Mouse (Mus musculus) liver, embryonic 13.5 days (tissue): ENCODE measurements around the gene Fam187b. TPM values are rescaled to one million over a fixed set of nuclear protein-coding genes. Genes with fewer than 3 reads are reported as not detected.

ENCODE experiments used
- ATAC-seq: fragments of 200-750 bp; cut with Nextera tagmentation; 2 replicates; pipeline ENCODE4 v1.8.0; 2017; ENCODE audit warnings: low read depth, mild to moderate bottlenecking, moderate number of reproducible peaks, moderate library complexity
- DNase-seq: peaks from one replicate; pipeline ENCODE4 v3.0.0; 2022
- H3K27ac ChIP-seq: fragments of 300-500 bp; sonication (generic); 2 replicates; pipeline ENCODE4 v1.5.1; 2015; ENCODE audit warnings: moderate library complexity, mild to moderate bottlenecking, inconsistent platforms
- H3K27me3 ChIP-seq: fragments of 300-500 bp; sonication (generic); 2 replicates; pipeline ENCODE4 v1.6.1; 2015; ENCODE audit warnings: mild to moderate bottlenecking, inconsistent platforms
- H3K36me3 ChIP-seq: fragments of 300-500 bp; sonication (generic); 2 replicates; pipeline ENCODE4 v1.6.1; 2015; ENCODE audit warnings: mild to moderate bottlenecking, inconsistent platforms
- H3K4me1 ChIP-seq: fragments of 300-500 bp; sonication (generic); replicated peaks from 2 replicates; pipeline ENCODE4 v1.6.1; 2015; ENCODE audit warnings: inconsistent platforms
- H3K4me2 ChIP-seq: fragments of 300-500 bp; sonication (generic); 2 replicates; pipeline ENCODE4 v1.6.1; 2015; ENCODE audit warnings: inconsistent platforms, mild to moderate bottlenecking, moderate library complexity
- H3K4me3 ChIP-seq: fragments of 300-500 bp; sonication (generic); replicated peaks from 2 replicates; pipeline ENCODE4 v1.5.1; 2015; ENCODE audit warnings: mild to moderate bottlenecking, inconsistent platforms
- H3K9ac ChIP-seq: fragments of 300-500 bp; sonication (generic); 2 replicates; pipeline ENCODE4 v1.6.1; 2015; ENCODE audit warnings: mild to moderate bottlenecking, inconsistent platforms
- H3K9me3 ChIP-seq: fragments of 300-500 bp; sonication (generic); replicated peaks from 2 replicates; pipeline ENCODE4 v1.6.1; 2016; ENCODE audit warnings: inconsistent platforms
- WGBS: fragments of 180-500 bp; shearing (Covaris S2); methylation state at CpG from one replicate; pipeline ENCODE4 v1.1.7; 2015; ENCODE audit not compliant: insufficient replicate concordance; 5-methylcytosine and 5-hydroxymethylcytosine counted together
- polyA plus RNA-seq: library from polyadenylated mRNA; unstranded; fragments of >200 nt; fragmentation: Nextera tagmentation; extraction: Ambion mirVana; gene quantifications from 2 replicates; pipeline ENCODE4 v1.2.1, GENCODE M21; 2015

Fam187b gene
- polyA plus RNA-seq, 1 experiment from 2014 or later: 2.1 TPM

DNA sequence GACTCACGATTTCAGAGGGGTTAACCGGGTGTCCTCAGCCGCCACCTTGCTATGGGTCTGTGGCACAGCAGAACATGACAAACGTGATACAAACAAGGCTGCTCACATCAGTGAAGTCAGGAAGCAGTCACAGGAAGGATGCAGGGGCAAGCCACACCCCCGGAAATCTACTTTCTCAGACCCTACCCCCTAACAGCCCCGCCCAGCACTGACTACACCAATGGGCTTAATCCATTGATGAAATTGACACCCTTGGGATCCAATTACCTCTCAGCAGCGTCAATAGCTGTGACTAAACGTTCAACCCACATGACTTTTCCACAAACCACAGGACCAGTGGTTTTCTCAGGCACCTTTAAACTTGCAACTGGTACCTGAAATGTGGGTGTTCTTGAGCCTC is 55.0 kb downstream of the Fam187b start:
- no peak overlapping the region for H3K4me3 ChIP-seq
- no peaks in the 10 kb centered on the region for H3K9me3 ChIP-seq
- no peak overlapping the region for H3K4me2 ChIP-seq
- DNase-seq: no peak
- no peak overlapping the region for H3K9ac ChIP-seq
- 57% methylated on average over 8 of the region's 8 CpGs for WGBS
- no peaks in the 10 kb centered on the region for H3K27me3 ChIP-seq
- H3K36me3 ChIP-seq: no peaks in the 10 kb centered on the region
- no peak overlapping the region for H3K27ac ChIP-seq
- 0 out of 2 replicates have a peak, but pooled peaks cover 6% of the 10 kb centered on the region for H3K4me1 ChIP-seq
- ATAC-seq: no peak

- H3K27ac ChIP-seq: no peak overlapping the region
- 47% methylated on average over 2 of the region's 2 CpGs for WGBS
- H3K4me3 ChIP-seq: no peak overlapping the region
These were observed 57.1 kb downstream of the Fam187b start for GRCm38 (mm10) chr7:31030717-31031116.

GRCm38 (mm10) chr7:31031731-31032130 is 58.1 kb downstream of the Fam187b start:
- no peak for DNase-seq
- no peak overlapping the region for H3K9ac ChIP-seq
- H3K4me3 ChIP-seq: no peak overlapping the region
- H3K36me3 ChIP-seq: no peaks in the 10 kb centered on the region
- WGBS: 53% methylated on average over 7 of the region's 7 CpGs
- H3K27ac ChIP-seq: no peak overlapping the region
- H3K4me2 ChIP-seq: no peak overlapping the region
- no peaks in the 10 kb centered on the region for H3K9me3 ChIP-seq
- peaks cover 23% of the 10 kb centered on the region; the same call in 1 of the 2 replicates for H3K4me1 ChIP-seq
- no peak for ATAC-seq
- no peaks in the 10 kb centered on the region for H3K27me3 ChIP-seq

More at GRCm38 (mm10) chr7:31030717-31031116, 57.1 kb downstream of the Fam187b start:
- Histone ChIP-seq H3K36me3 (no peaks in the 10 kb centered on the region), H3K9ac (no peak overlapping the region), H3K4me2 (no peak overlapping the region), H3K9me3 (no peaks in the 10 kb centered on the region), H3K4me1 (peaks cover 23% of the 10 kb centered on the region; the same call in 1 of the 2 replicates), H3K27me3 (no peaks in the 10 kb centered on the region)
- DNase-seq (no peak), ATAC-seq (no peak)

- Histone ChIP-seq H3K9me3 (no peaks in the 10 kb centered on the region), H3K27me3 (no peaks in the 10 kb centered on the region), H3K27ac (peak overlapping the region; percentile 32), H3K4me1 (peaks cover 23% of the 10 kb centered on the region; the same call in 1 of the 2 replicates), H3K4me2 (no peak overlapping the region), H3K36me3 (no peaks in the 10 kb centered on the region), H3K4me3 (no peak overlapping the region), H3K9ac (no peak overlapping the region)
- DNase-seq: no peak
- 30% methylated on average over 9 of the region's 9 CpGs for WGBS
- 0 out of 2 replicates have a peak, but pooled peaks have one; percentile 16 for ATAC-seq
These were observed 60.0 kb downstream of the Fam187b start for GRCm38 (mm10) chr7:31033409-31034165.

DNA sequence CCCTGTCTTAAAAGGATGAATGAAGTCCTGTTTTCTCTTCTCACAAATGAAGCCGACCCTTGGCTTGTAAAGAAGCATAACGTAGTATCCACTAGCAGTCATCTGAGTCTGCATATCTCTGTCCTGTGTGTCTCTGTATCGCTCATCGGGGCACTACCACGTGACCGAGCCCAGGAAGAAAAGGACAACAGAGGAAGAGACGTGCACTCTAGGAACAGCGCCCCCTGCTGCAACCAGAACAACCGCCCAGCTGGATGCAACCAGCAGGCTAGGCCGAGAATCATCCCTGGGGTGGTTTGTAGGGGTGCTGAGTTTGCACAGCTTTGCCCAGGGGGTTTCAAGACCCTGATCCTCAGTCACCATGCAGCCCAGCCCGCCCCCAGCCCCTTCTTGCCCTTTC is 61.2 kb downstream of the Fam187b start:
- Histone ChIP-seq H3K9ac (no peak overlapping the region), H3K4me3 (no peak overlapping the region), H3K4me1 (peaks cover 23% of the 10 kb centered on the region; the same call in 1 of the 2 replicates), H3K27me3 (no peaks in the 10 kb centered on the region), H3K36me3 (no peaks in the 10 kb centered on the region), H3K4me2 (no peak overlapping the region), H3K9me3 (no peaks in the 10 kb centered on the region), H3K27ac (no peak overlapping the region)
- WGBS: 37% methylated on average over 11 of the region's 11 CpGs
- 0 out of 2 replicates have a peak, but pooled peaks have one; percentile 33 for ATAC-seq
- no peak for DNase-seq

DNA sequence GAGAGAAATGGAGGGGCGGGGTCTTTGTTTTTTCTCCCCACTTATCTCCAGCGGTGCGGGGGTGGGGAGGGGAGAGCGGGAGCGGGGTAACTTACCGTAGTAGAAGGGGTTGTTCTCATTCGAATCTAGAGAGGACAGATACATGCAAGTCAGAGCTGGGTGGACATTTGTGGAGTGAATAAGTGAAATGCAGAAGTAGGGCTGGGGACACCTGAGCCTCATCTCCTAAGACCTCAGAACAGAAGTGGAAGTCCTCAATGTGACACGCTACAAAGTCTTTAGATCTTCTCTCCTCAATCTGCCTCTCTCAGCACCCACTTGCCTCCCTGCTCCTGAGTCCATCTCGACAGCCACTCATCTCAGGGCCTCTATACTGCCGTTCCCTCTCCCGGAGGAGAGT is 61.7 kb downstream of the Fam187b start:
- H3K36me3 ChIP-seq: no peaks in the 10 kb centered on the region
- 60% methylated on average over 11 of the region's 11 CpGs for WGBS
- no peak for DNase-seq

DNA sequence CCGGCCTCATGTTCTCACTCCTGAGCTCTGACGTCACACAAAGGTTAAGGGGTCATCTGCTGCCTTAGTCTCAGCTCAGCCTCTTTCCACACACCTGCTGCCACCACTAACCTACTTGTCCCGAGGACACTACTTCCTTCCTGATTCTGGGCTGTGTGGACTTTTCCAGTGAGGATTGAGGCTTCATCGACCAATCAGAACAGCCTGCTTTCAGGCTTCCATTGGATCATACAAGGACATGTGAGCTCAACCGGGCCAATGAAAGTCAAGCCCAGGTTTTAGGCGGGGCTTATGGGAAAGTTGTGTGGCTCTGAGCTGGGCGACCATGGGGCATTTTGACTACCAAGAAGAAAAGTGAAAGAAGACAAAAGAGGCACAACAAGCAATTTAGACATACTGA is 63.3 kb downstream of the Fam187b start:
- Histone ChIP-seq H3K27ac (no peak overlapping the region), H3K36me3 (no peaks in the 10 kb centered on the region), H3K27me3 (peaks cover 19% of the 10 kb centered on the region), H3K9ac (no peak overlapping the region), H3K4me3 (no peak overlapping the region), H3K4me1 (peaks cover 23% of the 10 kb centered on the region), H3K4me2 (no peak overlapping the region), H3K9me3 (no peaks in the 10 kb centered on the region)
- DNase-seq: no peak
- no peak for ATAC-seq
- 61% methylated on average over 7 of the region's 7 CpGs for WGBS

More for the DNA sequence above, 61.7 kb downstream of the Fam187b start:
- H3K4me1 ChIP-seq: peaks cover 23% of the 10 kb centered on the region; the same call in 1 of the 2 replicates
- H3K9ac ChIP-seq: no peak overlapping the region
- no peaks in the 10 kb centered on the region for H3K9me3 ChIP-seq
- H3K27me3 ChIP-seq: 0 out of 2 replicates have a peak, but pooled peaks cover 2% of the 10 kb centered on the region
- H3K27ac ChIP-seq: no peak overlapping the region
- H3K4me3 ChIP-seq: no peak overlapping the region
- H3K4me2 ChIP-seq: no peak overlapping the region
- no peak for ATAC-seq

- H3K36me3 ChIP-seq: no peaks in the 10 kb centered on the region
- no peaks in the 10 kb centered on the region for H3K9me3 ChIP-seq
- H3K4me1 ChIP-seq: peaks cover 23% of the 10 kb centered on the region
- WGBS: 9% methylated on average over 2 of the region's 2 CpGs
- H3K4me3 ChIP-seq: no peak overlapping the region
- no peak overlapping the region for H3K4me2 ChIP-seq
- no peak overlapping the region for H3K9ac ChIP-seq
- H3K27me3 ChIP-seq: peaks cover 26% of the 10 kb centered on the region
- no peak overlapping the region for H3K27ac ChIP-seq
- ATAC-seq (no peak), DNase-seq (no peak)
These were observed 64.1 kb downstream of the Fam187b start for GRCm38 (mm10) chr7:31037675-31038074.

DNA sequence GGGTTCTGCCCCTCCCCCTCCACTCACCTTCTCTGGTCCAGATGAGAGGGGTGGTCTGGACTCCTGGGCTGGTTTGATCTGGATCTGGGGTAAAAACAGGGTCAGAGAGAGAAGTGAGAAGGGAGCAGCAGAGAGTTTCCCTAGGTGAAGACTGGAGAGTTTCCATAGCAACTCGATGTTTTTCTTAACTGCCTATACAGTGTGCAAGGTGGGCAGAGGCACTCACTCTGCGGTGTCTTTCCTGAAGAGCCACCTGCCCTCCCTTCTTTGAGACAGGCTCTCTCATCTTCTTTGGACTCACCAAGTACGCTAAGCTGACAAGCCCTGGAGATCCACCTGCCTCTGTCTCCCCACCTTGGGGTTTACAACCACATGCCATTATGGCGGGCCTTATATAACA is 65.4 kb downstream of the Fam187b start:
- Histone ChIP-seq H3K4me2 (no peak overlapping the region), H3K27me3 (peaks cover 33% of the 10 kb centered on the region), H3K4me3 (no peak overlapping the region), H3K27ac (no peak overlapping the region), H3K9ac (no peak overlapping the region), H3K9me3 (no peaks in the 10 kb centered on the region), H3K36me3 (no peaks in the 10 kb centered on the region), H3K4me1 (peaks cover 13% of the 10 kb centered on the region)
- DNase-seq (no peak), ATAC-seq (no peak)
- WGBS: 76% methylated on average over 4 of the region's 4 CpGs

Other genes with a start within 250 kb of the Fam187b start
- 108 and 121 TPM in 2 replicates for gene Tmem147, start 244.2 kb upstream of the Fam187b start, polyA plus RNA-seq
- not detected in 2 replicates for gene Gapdhs, start 230.1 kb upstream of the Fam187b start, polyA plus RNA-seq
- gene Sbsn, start 222.3 kb upstream of the Fam187b start, polyA plus RNA-seq: 0.08 and 0.22 TPM in 2 replicates
- gene Dmkn, start 210.0 kb upstream of the Fam187b start, polyA plus RNA-seq: 0.17 TPM in 1 of 2 replicates, not detected in the other
- gene Krtdap, start 185.9 kb upstream of the Fam187b start, polyA plus RNA-seq: 0.27 TPM in 1 of 2 replicates, not detected in the other
- 0.35 and 0.46 TPM in 2 replicates for gene Ffar2, start 150.0 kb upstream of the Fam187b start, polyA plus RNA-seq
- not detected in 2 replicates for gene Ffar3, start 117.6 kb upstream of the Fam187b start, polyA plus RNA-seq
- gene Ffar1, start 112.2 kb upstream of the Fam187b start, polyA plus RNA-seq: not detected in 2 replicates
- gene Cd22, start 93.4 kb upstream of the Fam187b start, polyA plus RNA-seq: 0.07 and 0.16 TPM in 2 replicates
- gene Mag, start 58.9 kb upstream of the Fam187b start, polyA plus RNA-seq: 0.16 and 0.20 TPM in 2 replicates
- gene Hamp2, start 49.1 kb upstream of the Fam187b start, polyA plus RNA-seq: not detected in 2 replicates
- gene Hamp, start 29.8 kb upstream of the Fam187b start, polyA plus RNA-seq: 2.0 and 3.7 TPM in 2 replicates
- 9.7 and 10.4 TPM in 2 replicates for gene Usf2, start 17.0 kb upstream of the Fam187b start, polyA plus RNA-seq
- gene Lsr, start 326 bp upstream of the Fam187b start, polyA plus RNA-seq: 20.9 and 22.3 TPM in 2 replicates
- 17.3 and 19.2 TPM in 2 replicates for gene Fxyd5, start 68.7 kb downstream of the Fam187b start, polyA plus RNA-seq
- gene Fxyd7, start 77.7 kb downstream of the Fam187b start, polyA plus RNA-seq: 0.17 and 0.47 TPM in 2 replicates
- gene Fxyd1, start 83.4 kb downstream of the Fam187b start, polyA plus RNA-seq: 41.1 and 44.2 TPM in 2 replicates
- 0.07 and 0.13 TPM in 2 replicates for gene Lgi4, start 85.6 kb downstream of the Fam187b start, polyA plus RNA-seq
- gene Fxyd3, start 102.9 kb downstream of the Fam187b start, polyA plus RNA-seq: 0.52 and 1.1 TPM in 2 replicates
- gene Hpn, start 141.5 kb downstream of the Fam187b start, polyA plus RNA-seq: 45.7 and 45.8 TPM in 2 replicates
- 0.42 and 0.60 TPM in 2 replicates for gene Scn1b, start 153.2 kb downstream of the Fam187b start, polyA plus RNA-seq
- 9.3 and 10.7 TPM in 2 replicates for gene Gramd1a, start 182.1 kb downstream of the Fam187b start, polyA plus RNA-seq